Mouse (Mus musculus) urinary bladder, postnatal 25 days (tissue): ENCODE data around the gene Alk.
A peak's percentile ranks its signal among the peaks of the same experiment; 100 is the strongest.

ENCODE experiments used
- DNase-seq: peaks from one replicate; pipeline ENCODE4 v3.0.0; 2022; ENCODE audit warnings: low spot score

Gene Alk

GRCm38 (mm10) chr17:71973704-71974103, 630.7 kb downstream of the Alk start:
- no peak for DNase-seq

GRCm38 (mm10) chr17:71967356-71967755, 637.1 kb downstream of the Alk start:
- DNase-seq: no peak

- DNase-seq: peak; percentile 8
Observed at GRCm38 (mm10) chr17:71965733-71966606, 638.5 kb downstream of the Alk start.

- DNase-seq: no peak
Observed at GRCm38 (mm10) chr17:71964610-71965009, 639.8 kb downstream of the Alk start.

GRCm38 (mm10) chr17:71962746-71963145, 641.7 kb downstream of the Alk start:
- no peak for DNase-seq

- no peak for DNase-seq
Observed at GRCm38 (mm10) chr17:71955011-71955410, 649.4 kb downstream of the Alk start.

GRCm38 (mm10) chr17:71954217-71954844, 650.1 kb downstream of the Alk start:
- DNase-seq: no peak

GRCm38 (mm10) chr17:71950968-71951367, 653.5 kb downstream of the Alk start:
- DNase-seq: no peak

- DNase-seq: no peak
Observed at GRCm38 (mm10) chr17:71948687-71949086, 655.7 kb downstream of the Alk start.

- DNase-seq: peak; percentile 7
Observed at GRCm38 (mm10) chr17:71947452-71947851, 657.0 kb downstream of the Alk start.

GRCm38 (mm10) chr17:71944020-71944419, 660.4 kb downstream of the Alk start:
- no peak for DNase-seq

- no peak for DNase-seq
Observed at GRCm38 (mm10) chr17:71942052-71942451, 662.4 kb downstream of the Alk start.

GRCm38 (mm10) chr17:71941436-71941835, 663.0 kb downstream of the Alk start:
- DNase-seq: no peak

- no peak for DNase-seq
Observed at GRCm38 (mm10) chr17:71936681-71937080, 667.7 kb downstream of the Alk start.

- no peak for DNase-seq
Observed at GRCm38 (mm10) chr17:71935837-71936236, 668.6 kb downstream of the Alk start.

- no peak for DNase-seq
Observed at GRCm38 (mm10) chr17:71935336-71935735, 669.1 kb downstream of the Alk start.

- DNase-seq: no peak
Observed at GRCm38 (mm10) chr17:71914941-71915340, 689.5 kb downstream of the Alk start.

- peak; percentile 14 for DNase-seq
Observed at GRCm38 (mm10) chr17:71914541-71914940, 689.9 kb downstream of the Alk start.

GRCm38 (mm10) chr17:71913188-71913587, 691.2 kb downstream of the Alk start:
- DNase-seq: no peak

- DNase-seq: peak; percentile 19
Observed at GRCm38 (mm10) chr17:71909107-71909506, 695.3 kb downstream of the Alk start.

- DNase-seq: no peak
Observed at GRCm38 (mm10) chr17:71881369-71881768, 723.1 kb downstream of the Alk start.

GRCm38 (mm10) chr17:71875492-71875891, 728.9 kb downstream of the Alk start:
- no peak for DNase-seq

- DNase-seq: no peak
Observed at GRCm38 (mm10) chr17:71874795-71875194, 729.6 kb downstream of the Alk start.
